Mouse (Mus musculus) liver, postnatal 0 days (tissue): ENCODE measurements around the gene Igtp. TPM values are rescaled to one million over a fixed set of nuclear protein-coding genes. Genes with fewer than 3 reads are reported as not detected.
"Not testable (repeated sequence)": the region's sequence is repeated elsewhere in the genome, so short reads cannot be mapped to it uniquely, and the experiment has no call there.

ENCODE experiments used
- ATAC-seq: fragments of 200-750 bp; cut with Nextera tagmentation; 2 replicates; pipeline ENCODE4 v1.8.0; 2017; ENCODE audit warnings: mild to moderate bottlenecking, moderate library complexity
- DNase-seq: peaks from one replicate; pipeline ENCODE4 v3.0.0-alpha.2; 2016
- H3K27ac ChIP-seq: fragments of 300-500 bp; sonication (generic); 2 replicates; pipeline ENCODE4 v1.5.1; 2014; ENCODE audit warnings: antibody characterized with exemption, moderate library complexity, mild to moderate bottlenecking, low read depth
- H3K27me3 ChIP-seq: fragments of 300-500 bp; sonication (generic); 2 replicates; pipeline ENCODE4 v1.6.1; 2014; ENCODE audit warnings: low read length, control low read depth, mixed read lengths; ENCODE audit not compliant: insufficient read depth
- H3K36me3 ChIP-seq: fragments of 300-500 bp; sonication (generic); replicated peaks from 2 replicates; pipeline ENCODE4 v1.6.1; 2014; ENCODE audit warnings: mild to moderate bottlenecking, control low read depth, low read length, moderate library complexity, mixed read lengths; ENCODE audit not compliant: insufficient read depth
- H3K4me1 ChIP-seq: fragments of 300-500 bp; sonication (generic); 2 replicates; pipeline ENCODE4 v1.6.1; 2014; ENCODE audit warnings: antibody characterized with exemption, mild to moderate bottlenecking, control low read depth; ENCODE audit not compliant: insufficient read depth
- H3K4me2 ChIP-seq: fragments of 300-500 bp; sonication (generic); 2 replicates; pipeline ENCODE4 v1.6.1; 2014; ENCODE audit warnings: low read depth, mild to moderate bottlenecking, low read length, moderate library complexity, mixed read lengths
- H3K4me3 ChIP-seq: fragments of 300-500 bp; sonication (generic); 2 replicates; pipeline ENCODE4 v1.5.1; 2014; ENCODE audit warnings: low read depth, low read length
- H3K9ac ChIP-seq: fragments of 300-500 bp; sonication (generic); replicated peaks from 2 replicates; pipeline ENCODE4 v1.6.1; 2014; ENCODE audit warnings: mild to moderate bottlenecking, moderate library complexity
- H3K9me3 ChIP-seq: fragments of 300-500 bp; sonication (generic); 2 replicates; pipeline ENCODE4 v1.6.1; 2016; ENCODE audit warnings: mild to moderate bottlenecking, control low read depth, low read length, mixed read lengths
- CTCF ChIP-seq: sonication (generic); IDR thresholded peaks from 2 replicates; pipeline ENCODE4 v1.5.1; 2016; ENCODE audit warnings: antibody characterized with exemption, low read depth
- EP300 ChIP-seq: IDR thresholded peaks from 2 replicates; pipeline ENCODE4 v1.6.1; 2016; ENCODE audit warnings: antibody characterized with exemption, low read depth, mild to moderate bottlenecking
- WGBS: fragments of 180-500 bp; shearing (Covaris S2); extraction: QIAGEN DNeasy Blood & Tissue Kit; methylation state at CpG from one replicate; pipeline ENCODE4 v1.1.7; 2014; ENCODE audit not compliant: insufficient replicate concordance; 5-methylcytosine and 5-hydroxymethylcytosine counted together
- polyA plus RNA-seq: library from polyadenylated mRNA; unstranded; fragments of >200 nt; fragmentation: Nextera tagmentation; extraction: Ambion mirVana; gene quantifications from 2 replicates; pipeline ENCODE4 v1.2.1, GENCODE M21; 2015

Igtp gene
- polyA plus RNA-seq, 1 experiment from 2014 or later = 43.7 TPM

DNA sequence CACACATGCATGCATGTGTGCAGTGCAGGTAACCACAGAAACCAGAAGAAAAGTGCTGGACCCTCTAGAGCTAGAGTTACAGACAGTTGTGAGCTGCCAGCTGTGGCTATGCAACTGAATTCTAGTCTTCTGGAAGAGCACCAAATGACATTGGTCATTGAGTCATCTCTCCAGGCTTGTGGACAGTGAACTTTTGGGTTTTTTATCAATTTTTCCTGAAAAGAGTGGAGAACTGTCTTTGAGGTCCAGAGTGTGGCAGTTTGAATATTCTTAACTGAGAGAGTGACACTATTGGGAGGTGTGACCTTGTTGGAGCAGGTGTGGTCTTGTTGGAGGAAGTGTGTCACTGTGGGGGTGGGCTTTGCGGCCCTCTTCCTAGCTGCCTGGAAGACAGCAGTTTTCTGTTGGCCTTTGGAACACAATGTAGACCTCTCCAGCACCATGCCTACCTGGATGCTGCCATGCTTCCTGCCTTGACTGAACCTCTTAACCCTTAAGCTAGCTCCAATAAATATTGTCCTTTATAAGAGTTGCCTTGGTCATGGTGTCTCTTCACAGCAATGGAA, 11.0 kb downstream of the Igtp start:
- 67% methylated on average over 1 of the region's 1 CpGs for WGBS
- DNase-seq (no peak), ATAC-seq (no peak)
- no peak overlapping the region for H3K4me2 ChIP-seq
- peaks cover 20% of the 10 kb centered on the region for H3K36me3 ChIP-seq
- peaks cover 17% of the 10 kb centered on the region for H3K4me1 ChIP-seq
- no peak overlapping the region for H3K9ac ChIP-seq
- H3K27ac ChIP-seq = no peak overlapping the region
- no peak overlapping the region for H3K4me3 ChIP-seq
- no peaks in the 10 kb centered on the region for H3K27me3 ChIP-seq
- H3K9me3 ChIP-seq = no peaks in the 10 kb centered on the region
- TF ChIP-seq EP300 = no peak

DNA sequence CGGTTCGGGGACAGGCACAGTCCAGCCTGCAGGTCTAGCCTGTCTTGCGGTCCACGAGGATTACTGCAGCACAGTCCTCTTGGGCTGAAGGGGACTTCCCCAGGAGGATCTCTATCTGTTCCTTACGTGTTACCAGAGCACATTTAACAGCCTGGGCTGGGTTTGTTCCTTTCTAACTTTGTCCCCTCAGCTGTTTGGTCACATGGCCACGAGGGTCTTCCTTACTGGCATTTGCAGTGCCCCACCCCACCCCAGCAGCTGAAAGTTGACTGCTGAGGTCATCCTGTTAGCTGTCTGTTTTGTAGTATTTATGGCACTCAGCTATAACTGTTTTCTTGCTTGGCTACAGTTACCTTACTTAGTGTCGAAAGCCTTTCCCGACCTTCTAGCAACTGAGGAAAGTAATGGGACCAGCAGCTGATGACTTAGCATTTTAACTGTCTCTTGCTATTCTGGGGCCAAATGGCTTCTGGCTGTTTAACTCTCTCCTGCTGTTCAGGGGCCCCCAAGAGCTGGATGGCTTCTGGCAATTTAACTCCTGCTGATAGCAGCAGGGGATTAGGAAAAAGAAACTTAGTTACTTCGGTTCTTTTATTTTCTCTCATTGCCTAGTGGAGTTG, 11.8 kb downstream of the Igtp start:
- 20% methylated on average over 9 of the region's 9 CpGs for WGBS
- DNase-seq = no peak
- no peak overlapping the region for H3K4me2 ChIP-seq

DNA sequence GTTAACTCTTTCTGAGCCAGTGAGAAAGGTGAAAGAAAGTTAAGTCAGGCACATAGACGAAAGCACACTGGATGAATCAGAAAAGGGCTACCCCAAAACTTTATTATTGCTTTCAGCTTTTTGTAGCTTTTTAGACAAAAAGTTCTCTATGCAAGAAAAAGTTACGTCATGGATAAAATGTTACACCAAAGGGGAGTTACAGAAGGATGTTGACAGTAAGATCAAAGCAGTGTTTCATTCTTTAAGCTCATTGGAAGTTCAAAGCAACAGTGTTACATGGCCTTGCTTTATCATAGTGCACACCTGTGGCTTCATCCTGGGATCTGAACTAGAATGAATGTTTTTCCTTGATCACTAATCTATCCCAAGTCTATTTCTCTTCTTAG, 12.3 kb downstream of the Igtp start:
- ATAC-seq (no peak), DNase-seq (no peak)
- Histone ChIP-seq H3K36me3 (peaks cover 12% of the 10 kb centered on the region), H3K4me3 (no peak overlapping the region), H3K4me1 (peaks cover 27% of the 10 kb centered on the region), H3K4me2 (no peak overlapping the region), H3K9me3 (no peaks in the 10 kb centered on the region), H3K27me3 (no peaks in the 10 kb centered on the region), H3K27ac (no peak overlapping the region), H3K9ac (peak overlapping the region; percentile 5; the same call in 1 of the 2 replicates)
- 62% methylated on average over 2 of the region's 2 CpGs for WGBS
- TF ChIP-seq CTCF (no peak), EP300 (no peak)

More for the DNA sequence above, 11.8 kb downstream of the Igtp start:
- peaks cover 22% of the 10 kb centered on the region for H3K4me1 ChIP-seq
- no peaks in the 10 kb centered on the region for H3K9me3 ChIP-seq
- H3K27ac ChIP-seq = peak overlapping the region; percentile 13; the same call in 1 of the 2 replicates
- no peak overlapping the region for H3K4me3 ChIP-seq
- ATAC-seq = no peak
- peaks cover 13% of the 10 kb centered on the region for H3K36me3 ChIP-seq
- peak overlapping the region; percentile 5; the same call in 1 of the 2 replicates for H3K9ac ChIP-seq
- no peaks in the 10 kb centered on the region for H3K27me3 ChIP-seq
- TF ChIP-seq EP300 (no peak), CTCF (no peak)

DNA sequence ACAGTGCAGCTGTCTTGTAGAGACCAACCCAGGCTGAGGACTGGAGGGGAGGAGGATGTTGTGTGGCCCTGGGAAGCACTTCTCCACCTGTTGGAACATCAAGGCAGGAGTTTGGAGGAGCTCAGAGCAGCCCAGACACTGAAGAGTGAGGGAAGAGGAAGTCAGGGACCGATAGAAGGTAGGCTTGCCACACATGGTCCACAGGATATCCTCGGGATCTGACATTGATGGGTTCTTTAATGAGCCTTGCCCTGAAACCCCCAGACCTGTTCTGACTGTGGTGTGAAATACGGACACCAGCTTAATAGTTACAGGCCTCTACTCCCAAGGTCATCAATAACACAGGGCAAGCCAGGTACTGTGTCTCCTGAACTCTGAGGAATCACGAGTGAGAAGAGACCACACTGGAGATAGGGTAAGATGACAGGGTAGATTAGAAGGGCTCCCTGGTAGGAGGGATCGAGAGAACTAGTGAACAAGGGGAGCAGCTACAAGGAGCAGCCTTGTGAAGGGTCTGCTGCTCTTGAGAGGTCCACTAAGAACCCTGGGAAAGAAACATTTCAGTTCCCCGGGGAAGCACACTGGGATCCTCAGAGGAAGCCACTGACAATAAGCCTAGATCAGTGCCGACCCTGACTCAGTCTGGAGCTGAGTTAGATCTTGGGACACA, 14.5 kb downstream of the Igtp start:
- peaks cover 45% of the 10 kb centered on the region for H3K4me1 ChIP-seq
- 0 out of 2 replicates have a peak overlapping the region, but pooled peaks have one; percentile 35 for H3K9ac ChIP-seq
- peak overlapping the region; percentile 95; the same call in 1 of the 2 replicates for H3K27ac ChIP-seq
- 55% methylated on average over 7 of the region's 7 CpGs for WGBS
- TF ChIP-seq EP300 (no peak), CTCF (no peak)
- H3K27me3 ChIP-seq = no peaks in the 10 kb centered on the region
- no peaks in the 10 kb centered on the region for H3K9me3 ChIP-seq
- DNase-seq (no peak), ATAC-seq (no peak)
- peak overlapping the region; percentile 69; the same call in 1 of the 2 replicates for H3K4me3 ChIP-seq
- peaks cover 8% of the 10 kb centered on the region for H3K36me3 ChIP-seq
- peak overlapping the region; percentile 71 for H3K4me2 ChIP-seq

DNA sequence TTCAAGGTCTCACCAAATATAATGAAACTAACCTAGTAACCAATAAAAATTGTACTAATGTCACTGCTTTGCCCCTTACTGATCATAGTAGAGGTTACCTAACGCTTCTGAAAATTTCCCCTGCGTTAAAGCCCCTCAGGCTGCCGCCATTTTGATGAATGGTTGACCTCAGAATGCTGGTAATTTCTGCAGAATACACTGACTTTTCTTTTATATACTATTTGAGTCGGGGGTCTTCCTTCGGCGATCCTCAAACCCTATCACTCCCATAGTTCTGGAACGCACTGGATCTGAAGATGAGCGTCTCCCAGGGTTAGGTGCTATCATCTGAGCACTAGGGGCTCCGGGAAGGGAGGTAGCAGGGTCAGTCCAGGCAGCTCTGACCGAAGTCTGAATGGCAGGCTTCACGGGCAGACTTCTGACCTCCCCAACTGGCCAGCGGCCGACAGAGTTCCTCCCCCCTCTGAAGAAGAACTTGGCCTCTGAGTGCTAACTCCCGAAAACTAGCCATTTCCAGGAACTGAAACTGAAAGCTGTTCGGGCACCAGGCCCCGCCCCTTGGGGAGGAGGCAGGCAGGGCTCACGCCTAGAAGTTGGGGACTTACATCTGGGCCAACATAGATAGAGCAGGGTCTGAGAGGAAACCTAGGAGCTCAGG, 15.2 kb downstream of the Igtp start:
- Histone ChIP-seq H3K9me3 (no peaks in the 10 kb centered on the region), H3K27ac (peak overlapping the region; percentile 95), H3K36me3 (peaks cover 8% of the 10 kb centered on the region), H3K4me3 (peak overlapping the region; percentile 69), H3K27me3 (no peaks in the 10 kb centered on the region), H3K9ac (peak overlapping the region; percentile 83), H3K4me2 (peak overlapping the region; percentile 71), H3K4me1 (peaks cover 46% of the 10 kb centered on the region)
- ATAC-seq (peak; percentile 95), DNase-seq (peak; percentile 92)
- 21% methylated on average over 15 of the region's 17 CpGs for WGBS
- TF ChIP-seq CTCF = no peak
- TF ChIP-seq EP300 = peak; percentile 52; the same call in 1 of the 2 replicates

DNA sequence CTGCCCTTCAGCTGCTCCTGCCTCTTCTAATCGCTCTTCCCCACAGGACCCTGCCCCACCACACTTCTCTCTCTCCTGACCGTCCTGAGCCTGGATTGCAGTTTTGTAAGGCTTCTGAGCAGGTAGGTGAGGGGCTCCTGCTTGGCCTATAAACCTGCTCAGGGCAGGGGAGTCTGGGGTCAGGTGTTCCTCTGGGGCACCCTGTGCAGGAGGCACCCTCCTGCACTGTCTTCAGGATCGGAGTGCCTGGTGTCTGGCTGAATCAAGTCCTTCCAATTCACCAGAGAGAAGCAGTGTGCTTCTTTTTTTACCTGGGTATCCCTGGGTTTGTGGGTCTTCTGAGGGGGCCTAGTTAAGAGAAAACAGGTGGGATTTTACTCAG, 15.7 kb downstream of the Igtp start:
- not testable (repeated sequence) for H3K27me3 ChIP-seq, H3K36me3 ChIP-seq, DNase-seq, H3K9me3 ChIP-seq
- Histone ChIP-seq H3K4me3 (peak overlapping the region; percentile 69), H3K4me1 (peaks cover 46% of the 10 kb centered on the region), H3K9ac (peak overlapping the region; percentile 83), H3K27ac (peak overlapping the region; percentile 95), H3K4me2 (peak overlapping the region; percentile 71)
- WGBS = 3% methylated on average over 2 of the region's 3 CpGs
- ATAC-seq = peak; percentile 56; the same call in 1 of the 2 replicates
